Mouse (Mus musculus) heart, embryonic 10.5 days (tissue): ENCODE data around the gene Cgnl1. TPM values are rescaled to one million over a fixed set of nuclear protein-coding genes. Genes with fewer than 3 reads are reported as not detected.

ENCODE experiments used
- DNase-seq: peaks from one replicate; pipeline ENCODE4 v3.0.0-alpha.2; 2017; ENCODE audit warnings: low spot score
- H3K27ac ChIP-seq: fragments of 300-500 bp; sonication (generic); 2 replicates; pipeline ENCODE4 v1.5.1; 2016; ENCODE audit warnings: mild to moderate bottlenecking
- H3K27me3 ChIP-seq: fragments of 300-500 bp; sonication (generic); 2 replicates; pipeline ENCODE4 v1.6.1; 2016; ENCODE audit warnings: mild to moderate bottlenecking; ENCODE audit not compliant: poor library complexity, insufficient read depth, severe bottlenecking
- H3K36me3 ChIP-seq: fragments of 300-500 bp; sonication (generic); 2 replicates; pipeline ENCODE4 v1.6.1; 2016; ENCODE audit warnings: mild to moderate bottlenecking, moderate library complexity
- H3K4me1 ChIP-seq: fragments of 300-500 bp; sonication (generic); 2 replicates; pipeline ENCODE4 v1.6.1; 2016; ENCODE audit warnings: mild to moderate bottlenecking
- H3K4me3 ChIP-seq: fragments of 300-500 bp; sonication (generic); 2 replicates; pipeline ENCODE4 v1.5.1; 2016; ENCODE audit warnings: mild to moderate bottlenecking, moderate library complexity
- H3K9me3 ChIP-seq: fragments of 300-500 bp; sonication (generic); 2 replicates; pipeline ENCODE4 v1.6.1; 2016; ENCODE audit warnings: mild to moderate bottlenecking, moderate library complexity
- WGBS: fragments of 180-500 bp; shearing (Covaris S2); methylation state at CpG from one replicate; pipeline ENCODE4 v1.1.7; 2016; 5-methylcytosine and 5-hydroxymethylcytosine counted together
- polyA plus RNA-seq: library from polyadenylated mRNA; unstranded; fragments of >200 nt; fragmentation: Nextera tagmentation; extraction: Ambion mirVana; gene quantifications from 2 replicates; pipeline ENCODE4 v1.2.1, GENCODE M21; 2016

The Cgnl1 gene
- polyA plus RNA-seq, 1 experiment from 2014 or later: 43.1 TPM

- Histone ChIP-seq H3K27ac (peak overlapping the region; percentile 53; the same call in 1 of the 2 replicates), H3K27me3 (0 out of 2 replicates have a peak, but pooled peaks cover 14% of the 10 kb centered on the region), H3K36me3 (no peaks in the 10 kb centered on the region), H3K4me1 (peaks cover 27% of the 10 kb centered on the region), H3K4me3 (no peak overlapping the region), H3K9me3 (no peaks in the 10 kb centered on the region)
- no peak for DNase-seq
- WGBS: 56% methylated on average over 7 of the region's 7 CpGs
Measured at GRCm38 (mm10) chr9:71803281-71803680, 31.9 kb upstream of the Cgnl1 start.

GRCm38 (mm10) chr9:71799598-71799997 lies 28.2 kb upstream of the Cgnl1 start:
- no peak overlapping the region for H3K4me3 ChIP-seq
- no peaks in the 10 kb centered on the region for H3K9me3 ChIP-seq
- 80% methylated on average over 5 of the region's 5 CpGs for WGBS
- H3K4me1 ChIP-seq: peaks cover 15% of the 10 kb centered on the region
- H3K27ac ChIP-seq: no peak overlapping the region; the same call in 1 of the 2 replicates
- no peak for DNase-seq
- 0 out of 2 replicates have a peak, but pooled peaks cover 14% of the 10 kb centered on the region for H3K27me3 ChIP-seq
- H3K36me3 ChIP-seq: no peaks in the 10 kb centered on the region

GRCm38 (mm10) chr9:71798176-71798575 lies 26.8 kb upstream of the Cgnl1 start:
- no peak overlapping the region for H3K4me3 ChIP-seq
- no peaks in the 10 kb centered on the region for H3K36me3 ChIP-seq
- 0 out of 2 replicates have a peak, but pooled peaks cover 14% of the 10 kb centered on the region for H3K27me3 ChIP-seq
- DNase-seq: no peak
- 72% methylated on average over 5 of the region's 5 CpGs for WGBS
- H3K9me3 ChIP-seq: no peaks in the 10 kb centered on the region
- H3K4me1 ChIP-seq: peaks cover 4% of the 10 kb centered on the region
- no peak overlapping the region for H3K27ac ChIP-seq

- Histone ChIP-seq H3K27me3 (no peaks in the 10 kb centered on the region), H3K4me1 (peaks cover 11% of the 10 kb centered on the region), H3K9me3 (peaks cover 7% of the 10 kb centered on the region; the same call in 1 of the 2 replicates), H3K27ac (no peak overlapping the region), H3K36me3 (peaks cover 3% of the 10 kb centered on the region; the same call in 1 of the 2 replicates), H3K4me3 (no peak overlapping the region)
- DNase-seq: no peak
- 84% methylated on average over 3 of the region's 3 CpGs for WGBS
Measured at GRCm38 (mm10) chr9:71777404-71777803, 6.0 kb upstream of the Cgnl1 start.

- no peak for DNase-seq
- no peaks in the 10 kb centered on the region for H3K27me3 ChIP-seq
- WGBS: 77% methylated on average over 3 of the region's 3 CpGs
- no peak overlapping the region for H3K27ac ChIP-seq
- H3K4me3 ChIP-seq: no peak overlapping the region
- H3K4me1 ChIP-seq: peaks cover 17% of the 10 kb centered on the region
- H3K36me3 ChIP-seq: peaks cover 3% of the 10 kb centered on the region; the same call in 1 of the 2 replicates
- H3K9me3 ChIP-seq: peaks cover 7% of the 10 kb centered on the region; the same call in 1 of the 2 replicates
Measured at GRCm38 (mm10) chr9:71776337-71776736, 4.9 kb upstream of the Cgnl1 start.

GRCm38 (mm10) chr9:71773563-71773962 lies 2.2 kb upstream of the Cgnl1 start:
- Histone ChIP-seq H3K27me3 (no peaks in the 10 kb centered on the region), H3K36me3 (peaks cover 3% of the 10 kb centered on the region; the same call in 1 of the 2 replicates), H3K4me3 (no peak overlapping the region), H3K9me3 (peaks cover 7% of the 10 kb centered on the region; the same call in 1 of the 2 replicates), H3K4me1 (peaks cover 35% of the 10 kb centered on the region), H3K27ac (no peak overlapping the region)
- DNase-seq: no peak
- 53% methylated on average over 9 of the region's 9 CpGs for WGBS

- WGBS: 74% methylated on average over 5 of the region's 5 CpGs
- Histone ChIP-seq H3K9me3 (peaks cover 5% of the 10 kb centered on the region; the same call in 1 of the 2 replicates), H3K27ac (no peak overlapping the region), H3K4me1 (peaks cover 47% of the 10 kb centered on the region), H3K4me3 (no peak overlapping the region), H3K36me3 (peaks cover 8% of the 10 kb centered on the region; the same call in 1 of the 2 replicates), H3K27me3 (no peaks in the 10 kb centered on the region)
- DNase-seq: no peak
Measured at GRCm38 (mm10) chr9:71772338-71772737, 936 bp upstream of the Cgnl1 start.

GRCm38 (mm10) chr9:71770484-71770883 lies 918 bp downstream of the Cgnl1 start:
- no peak for DNase-seq
- Histone ChIP-seq H3K36me3 (peaks cover 13% of the 10 kb centered on the region), H3K9me3 (no peaks in the 10 kb centered on the region), H3K27me3 (no peaks in the 10 kb centered on the region), H3K27ac (peak overlapping the region; percentile 93), H3K4me1 (peaks cover 64% of the 10 kb centered on the region), H3K4me3 (peak overlapping the region; percentile 81)
- WGBS: 1% methylated on average over 10 of the region's 10 CpGs

GRCm38 (mm10) chr9:71769701-71770100 lies 1.7 kb downstream of the Cgnl1 start:
- H3K4me3 ChIP-seq: peak overlapping the region; percentile 81
- no peaks in the 10 kb centered on the region for H3K9me3 ChIP-seq
- H3K27me3 ChIP-seq: no peaks in the 10 kb centered on the region
- peak overlapping the region; percentile 93; the same call in 1 of the 2 replicates for H3K27ac ChIP-seq
- H3K4me1 ChIP-seq: peaks cover 72% of the 10 kb centered on the region
- 7% methylated on average over 9 of the region's 9 CpGs for WGBS
- H3K36me3 ChIP-seq: peaks cover 13% of the 10 kb centered on the region
- no peak for DNase-seq

- peaks cover 77% of the 10 kb centered on the region for H3K4me1 ChIP-seq
- WGBS: 88% methylated on average over 1 of the region's 1 CpGs
Measured at GRCm38 (mm10) chr9:71768119-71768518, 3.3 kb downstream of the Cgnl1 start.

GRCm38 (mm10) chr9:71766902-71767301 lies 4.5 kb downstream of the Cgnl1 start:
- H3K4me3 ChIP-seq: no peak overlapping the region
- H3K27ac ChIP-seq: no peak overlapping the region
- no peaks in the 10 kb centered on the region for H3K27me3 ChIP-seq
- 52% methylated on average over 2 of the region's 2 CpGs for WGBS
- H3K4me1 ChIP-seq: peaks cover 83% of the 10 kb centered on the region
- H3K9me3 ChIP-seq: no peaks in the 10 kb centered on the region
- no peak for DNase-seq
- H3K36me3 ChIP-seq: peaks cover 18% of the 10 kb centered on the region

More at GRCm38 (mm10) chr9:71768119-71768518, 3.3 kb downstream of the Cgnl1 start:
- Histone ChIP-seq H3K27ac (0 out of 2 replicates have a peak overlapping the region, but pooled peaks have one; percentile 16), H3K9me3 (no peaks in the 10 kb centered on the region), H3K27me3 (no peaks in the 10 kb centered on the region), H3K36me3 (peaks cover 13% of the 10 kb centered on the region), H3K4me3 (peak overlapping the region; percentile 81; the same call in 1 of the 2 replicates)
- DNase-seq: no peak

- Histone ChIP-seq H3K4me1 (peaks cover 78% of the 10 kb centered on the region), H3K27me3 (no peaks in the 10 kb centered on the region)
Measured at GRCm38 (mm10) chr9:71766306-71766705, 5.1 kb downstream of the Cgnl1 start.

GRCm38 (mm10) chr9:71764551-71764950 lies 6.9 kb downstream of the Cgnl1 start:
- Histone ChIP-seq H3K9me3 (no peaks in the 10 kb centered on the region), H3K4me3 (no peak overlapping the region), H3K36me3 (peaks cover 20% of the 10 kb centered on the region), H3K4me1 (peaks cover 87% of the 10 kb centered on the region), H3K27ac (no peak overlapping the region), H3K27me3 (no peaks in the 10 kb centered on the region)
- no peak for DNase-seq
- 62% methylated on average over 11 of the region's 11 CpGs for WGBS

More at GRCm38 (mm10) chr9:71766306-71766705, 5.1 kb downstream of the Cgnl1 start:
- 84% methylated on average over 8 of the region's 8 CpGs for WGBS
- no peaks in the 10 kb centered on the region for H3K9me3 ChIP-seq
- no peak for DNase-seq
- no peak overlapping the region for H3K4me3 ChIP-seq
- H3K27ac ChIP-seq: no peak overlapping the region
- peaks cover 20% of the 10 kb centered on the region for H3K36me3 ChIP-seq
